ENCODE assay signal across 11 mouse cellular contexts in genomic region chr11:63708412-63708811, GRCm38 (mm10).
DNase-seq lines count a peak whose midpoint lies in the region; ATAC-seq and TF ChIP-seq lines count a peak whose summit lies in the region.
"Had no signal": no experiment of that assay in that cellular context is flagged by ENCODE, and none has a peak within 500 bp of the region (broad histone marks: within the 10 kb centered on the region; RNA-seq: fewer than 3 reads in every experiment).

No protein-coding gene starts in this region.

- no peak overlapping the region for H3K9ac ChIP-seq in lung, embryonic 14.5 days
- H3K9ac ChIP-seq: hindbrain, embryonic 15.5 days had no signal

- H3K4me2 ChIP-seq in lung, embryonic 14.5 days: no peak overlapping the region
- H3K4me2 ChIP-seq: hindbrain, embryonic 15.5 days had no signal

- no peak overlapping the region for H3K27ac ChIP-seq in lung, embryonic 14.5 days (ENCODE audit: low read depth)
- H3K27ac ChIP-seq: hindbrain, embryonic 15.5 days; left cerebral cortex, adult 2 months had no signal

- H3K27me3 ChIP-seq in lung, embryonic 14.5 days (ENCODE audit: insufficient read depth, low read length): 0 out of 2 replicates have a peak, but pooled peaks cover 4% of the 10 kb centered on the region
- H3K27me3 ChIP-seq: hindbrain, embryonic 15.5 days had no signal

- 40% methylated on average over 4 of the region's 4 CpGs for WGBS in lung, embryonic 14.5 days

- H3K9me3 ChIP-seq in lung, embryonic 14.5 days (ENCODE audit: low read depth, low read length): no peaks in the 10 kb centered on the region
- H3K9me3 ChIP-seq: hindbrain, embryonic 15.5 days had no signal

- ATAC-seq in frontal cortex, adult (ENCODE audit: low TSS enrichment): peak; percentile 79; the same call in 1 of the 2 replicates
- no peak for ATAC-seq in lung, embryonic 14.5 days (ENCODE audit: insufficient read depth)

- H3K4me3 ChIP-seq in lung, embryonic 14.5 days (ENCODE audit: low read depth, low read length): no peak overlapping the region
- H3K4me3 ChIP-seq: hindbrain, embryonic 15.5 days; left cerebral cortex, adult 2 months had no signal

- peaks cover 7% of the 10 kb centered on the region for H3K4me1 ChIP-seq in lung, embryonic 14.5 days (ENCODE audit: insufficient read depth)

- H3K36me3 ChIP-seq in lung, embryonic 14.5 days (ENCODE audit: insufficient read depth): no peaks in the 10 kb centered on the region
- H3K36me3 ChIP-seq: hindbrain, embryonic 15.5 days had no signal

- no peak for DNase-seq in frontal cortex, postnatal 25 days (ENCODE audit: low spot score in 2 of 2)
- peak; percentile 69 for DNase-seq in brain, adult 2 months (ENCODE audit: low read depth, low spot score)
- peak; percentile 13 to 56 for DNase-seq in frontal cortex, postnatal 36 days (ENCODE audit: low spot score in 2 of 2)
- peak; percentile 70 for DNase-seq in lung, embryonic 14.5 days
- no peak for DNase-seq in retina, postnatal 1 day
- DNase-seq in thymus, postnatal 4 days: no peak
- DNase-seq in spleen, postnatal 4 days (ENCODE audit: low spot score in 2 of 2): no peak
- DNase-seq: thymus, adult 2 months had no signal

- no peak for TF ChIP-seq CTCF in lung, embryonic 14.5 days (IDR thresholded peaks at IDR 0.05; ENCODE audit: low read depth)

Comparison
In these comparisons a context has a peak if more than half of its experiments do, and no peak if none do; other contexts are left out.
1. DNase-seq: peak in brain, adult 2 months (single experiment), frontal cortex, postnatal 36 days (2 of 2) and lung, embryonic 14.5 days (single experiment); none in frontal cortex, postnatal 25 days (0 of 2), retina, postnatal 1 day (single experiment), thymus, postnatal 4 days (single experiment) and spleen, postnatal 4 days (0 of 2).